Mouse (Mus musculus): ENCODE measurements at regions not wholly inside any gene's neighbourhood (a gene's known extent, or its start where the extent isn't known, plus 50 kb on each side); places are given as distances from the start of the nearest gene placed in this dataset.
"Not testable (repeated sequence)": the region's sequence is repeated elsewhere in the genome, so short reads cannot be mapped to it uniquely, and the experiment has no call there.

DNA sequence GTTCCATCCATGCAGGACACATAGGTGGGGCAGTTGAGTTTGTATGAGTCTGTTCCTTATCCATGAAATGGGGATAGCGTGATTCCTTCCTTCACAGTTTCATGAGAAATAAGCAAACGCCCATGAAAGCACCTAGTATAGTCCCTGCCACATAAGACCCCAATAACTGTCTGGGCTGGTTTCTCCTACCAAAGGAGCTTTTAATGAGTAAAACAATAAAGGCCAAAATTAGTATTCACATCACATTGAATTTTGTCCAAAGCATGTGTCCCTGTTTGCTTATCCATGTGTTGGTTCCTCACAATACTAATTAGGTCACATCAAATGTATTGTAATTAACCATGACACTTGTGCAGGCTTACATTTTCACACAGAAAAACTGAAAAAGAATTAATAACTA is 221.3 kb downstream of the Prdm13 start:
- no peaks in the 10 kb centered on the region for H3K36me3 ChIP-seq (replicated peaks; ENCODE audit: low read length)
- no peaks in the 10 kb centered on the region; the same call in 1 of the 2 replicates for H3K9me3 ChIP-seq
- H3K4me1 ChIP-seq: no peaks in the 10 kb centered on the region
- no peak for TF ChIP-seq FLI1 (IDR thresholded peaks at IDR 0.05; ENCODE audit: low read length)
- no peak for TF ChIP-seq GATA1 (IDR thresholded peaks at IDR 0.05; ENCODE audit: borderline replicate concordance, low read length)
- no peak overlapping the region for H3K4me3 ChIP-seq (replicated peaks)
- H3K27me3 ChIP-seq (replicated peaks): no peaks in the 10 kb centered on the region

DNA sequence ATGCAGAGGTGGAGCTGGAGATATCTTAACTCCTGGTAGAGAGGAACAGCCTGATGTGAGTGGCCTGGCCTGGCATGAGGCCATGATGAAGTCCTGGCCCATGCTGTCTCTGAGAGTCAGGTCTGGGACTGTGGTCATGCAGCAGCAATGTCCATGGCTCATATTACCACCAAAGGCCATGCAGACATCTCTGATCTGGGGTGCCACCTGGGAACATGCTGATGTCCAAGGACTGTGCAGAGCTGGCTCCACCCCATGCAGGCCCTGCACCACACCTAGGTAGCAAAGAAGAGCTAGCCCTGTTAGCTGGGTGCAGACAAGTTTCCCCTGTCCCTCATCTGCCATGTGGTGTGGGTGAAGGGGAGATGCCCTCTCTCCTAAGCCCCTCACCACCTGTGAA is 244.5 kb downstream of the Prdm13 start:
- Histone ChIP-seq H3K4me1 (no peaks in the 10 kb centered on the region), H3K27me3 (replicated peaks) (no peaks in the 10 kb centered on the region), H3K36me3 (replicated peaks; ENCODE audit: low read length) (no peaks in the 10 kb centered on the region), H3K4me3 (replicated peaks) (peak overlapping the region; percentile 46), H3K9me3 (peaks cover 4% of the 10 kb centered on the region; the same call in 1 of the 2 replicates)
- TF ChIP-seq FLI1 (IDR thresholded peaks at IDR 0.05; ENCODE audit: low read length) (no peak), GATA1 (IDR thresholded peaks at IDR 0.05; ENCODE audit: borderline replicate concordance, low read length) (no peak)

DNA sequence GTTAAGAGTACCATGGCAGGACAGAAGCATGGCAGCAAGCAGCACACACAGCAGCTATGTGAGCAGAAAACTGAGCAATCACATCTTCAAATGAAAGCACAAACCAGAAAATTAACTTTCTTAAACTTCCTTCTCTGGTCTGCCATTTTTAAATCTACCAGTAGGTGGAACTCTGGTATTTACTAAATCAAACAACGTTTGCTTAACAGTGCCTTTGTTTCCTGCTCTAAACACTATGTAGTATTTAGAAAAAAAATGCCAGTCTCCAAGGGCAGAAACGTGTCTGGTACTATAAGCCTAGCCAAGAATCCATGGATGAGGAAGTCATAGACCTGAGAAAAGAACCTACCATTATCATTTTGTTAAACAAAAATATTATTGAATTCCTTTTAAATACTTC is 249.1 kb downstream of the Prdm13 start:
- H3K27me3 ChIP-seq (replicated peaks): no peaks in the 10 kb centered on the region
- H3K4me3 ChIP-seq (replicated peaks): no peak overlapping the region
- no peak for TF ChIP-seq GATA1 (IDR thresholded peaks at IDR 0.05; ENCODE audit: borderline replicate concordance, low read length)
- no peak for TF ChIP-seq FLI1 (IDR thresholded peaks at IDR 0.05; ENCODE audit: low read length)
- H3K36me3 ChIP-seq (replicated peaks; ENCODE audit: low read length): no peaks in the 10 kb centered on the region
- peaks cover 4% of the 10 kb centered on the region; the same call in 1 of the 2 replicates for H3K9me3 ChIP-seq
- H3K4me1 ChIP-seq: no peaks in the 10 kb centered on the region

DNA sequence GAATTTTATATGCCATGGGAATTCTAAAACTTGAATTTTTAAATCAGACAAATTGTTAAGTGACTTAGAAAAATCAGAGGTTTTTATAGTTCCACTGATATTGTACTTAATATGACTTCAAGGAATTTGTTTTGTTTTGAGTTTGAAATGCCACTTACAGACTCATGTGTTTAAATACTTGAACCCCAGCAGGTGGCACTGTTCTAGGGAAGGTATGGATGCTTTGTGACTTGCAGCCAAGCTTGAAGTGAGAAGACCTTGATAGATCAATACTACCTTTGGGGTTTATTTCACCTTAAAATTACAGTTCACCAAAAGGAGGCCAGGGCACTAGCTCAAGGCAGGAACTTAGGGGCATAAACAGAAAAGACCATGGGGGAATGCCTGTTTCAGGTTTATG is 277.9 kb downstream of the Prdm13 start:
- TF ChIP-seq FLI1 (IDR thresholded peaks at IDR 0.05; ENCODE audit: low read length) (no peak), GATA1 (IDR thresholded peaks at IDR 0.05; ENCODE audit: borderline replicate concordance, low read length) (no peak)
- no peaks in the 10 kb centered on the region for H3K27me3 ChIP-seq (replicated peaks)

DNA sequence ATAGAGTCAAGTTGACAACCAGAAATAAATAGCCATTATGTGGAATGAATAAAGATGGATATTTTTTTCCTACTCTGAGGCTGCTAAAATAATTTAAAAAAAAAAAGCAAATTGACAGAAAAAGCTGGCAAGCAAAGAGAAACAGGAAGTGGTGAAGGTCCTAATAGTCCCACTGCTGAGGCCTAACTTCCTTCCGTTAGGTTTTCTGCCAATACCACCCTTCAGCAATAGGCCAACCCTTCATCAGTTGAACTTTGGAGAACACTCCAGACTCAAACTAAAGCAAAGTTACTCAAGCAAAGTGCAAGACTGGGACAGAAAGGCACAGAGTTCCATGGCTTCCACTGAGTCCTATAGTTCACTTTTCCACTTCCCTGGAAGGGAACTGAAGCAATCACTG is 316.4 kb downstream of the Prdm13 start:
- no peaks in the 10 kb centered on the region for H3K4me1 ChIP-seq
- no peak overlapping the region for H3K4me3 ChIP-seq (replicated peaks)
- H3K27me3 ChIP-seq (replicated peaks): no peaks in the 10 kb centered on the region
- no peaks in the 10 kb centered on the region for H3K9me3 ChIP-seq
- H3K36me3 ChIP-seq (replicated peaks; ENCODE audit: low read length): no peaks in the 10 kb centered on the region
- TF ChIP-seq FLI1 (IDR thresholded peaks at IDR 0.05; ENCODE audit: low read length) (no peak), GATA1 (IDR thresholded peaks at IDR 0.05; ENCODE audit: borderline replicate concordance, low read length) (no peak)

More for the DNA sequence above, 277.9 kb downstream of the Prdm13 start:
- H3K9me3 ChIP-seq: no peaks in the 10 kb centered on the region
- no peaks in the 10 kb centered on the region for H3K36me3 ChIP-seq (replicated peaks; ENCODE audit: low read length)
- no peaks in the 10 kb centered on the region for H3K4me1 ChIP-seq
- no peak overlapping the region for H3K4me3 ChIP-seq (replicated peaks)

DNA sequence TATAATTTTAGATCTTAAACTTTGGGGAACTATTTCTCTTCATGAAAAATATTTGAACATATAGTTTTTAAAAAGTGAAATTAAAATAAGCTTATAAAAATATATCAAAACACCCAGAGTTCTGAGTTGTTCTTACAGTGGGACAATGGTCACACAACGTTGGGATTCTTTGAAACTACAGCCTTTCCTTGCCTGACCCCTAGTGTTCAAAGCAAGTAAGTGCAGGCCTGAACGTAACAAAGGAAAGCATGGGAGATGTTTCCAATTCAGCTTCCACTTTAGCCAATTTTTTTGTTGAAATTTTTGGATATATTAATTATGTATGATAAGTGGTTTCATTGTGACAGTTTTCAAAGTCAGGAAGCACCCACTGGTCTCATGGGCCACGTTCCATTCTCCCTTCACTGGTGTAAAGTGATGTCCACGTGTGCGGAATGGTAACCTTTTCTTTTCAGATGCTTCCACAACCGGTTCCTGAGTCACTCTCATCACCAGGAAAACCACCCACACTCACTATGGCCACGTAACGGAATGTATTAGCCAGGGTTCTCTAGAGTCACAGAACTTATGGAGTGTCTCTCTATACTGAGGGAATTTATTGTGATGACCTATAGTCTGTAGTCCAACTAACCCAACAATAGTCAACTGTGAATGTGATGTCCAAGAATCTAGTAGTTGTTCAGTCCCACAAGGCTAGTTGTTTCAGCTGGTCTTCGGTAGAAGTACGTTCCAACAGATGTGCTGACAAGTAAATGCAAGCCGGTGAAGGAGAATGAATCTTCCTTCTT is 317.3 kb downstream of the Prdm13 start:
- TF ChIP-seq GATA1 (IDR thresholded peaks at IDR 0.05; ENCODE audit: borderline replicate concordance, low read length) (no peak), FLI1 (IDR thresholded peaks at IDR 0.05; ENCODE audit: low read length) (no peak)
- Histone ChIP-seq H3K36me3 (replicated peaks; ENCODE audit: low read length) (no peaks in the 10 kb centered on the region), H3K27me3 (replicated peaks) (no peaks in the 10 kb centered on the region), H3K4me1 (no peaks in the 10 kb centered on the region), H3K4me3 (replicated peaks) (no peak overlapping the region), H3K9me3 (no peaks in the 10 kb centered on the region)

DNA sequence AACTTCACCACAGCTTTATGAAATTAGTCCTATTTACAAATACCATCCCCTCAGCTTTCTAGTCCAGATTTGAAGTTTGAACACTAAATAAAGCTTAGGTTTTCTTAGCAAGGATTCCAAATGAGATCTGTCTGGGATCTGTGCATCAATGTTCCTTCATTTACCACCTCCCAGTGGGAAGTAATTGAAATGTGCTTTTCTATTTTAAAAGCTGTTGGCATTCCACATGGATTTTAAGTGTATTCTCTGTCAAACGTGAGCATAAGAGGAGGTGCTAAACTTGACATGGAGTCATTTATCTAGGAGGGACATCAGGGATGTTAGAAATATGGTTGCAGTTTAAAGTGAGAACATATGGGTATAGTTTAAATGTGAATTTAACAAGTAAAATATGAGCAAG is 364.0 kb downstream of the Prdm13 start:
- Histone ChIP-seq H3K9me3 (0 out of 2 replicates have a peak, but pooled peaks cover 4% of the 10 kb centered on the region), H3K4me3 (replicated peaks) (no peak overlapping the region), H3K4me1 (no peaks in the 10 kb centered on the region), H3K27me3 (replicated peaks) (no peaks in the 10 kb centered on the region), H3K36me3 (replicated peaks; ENCODE audit: low read length) (no peaks in the 10 kb centered on the region)
- TF ChIP-seq FLI1 (IDR thresholded peaks at IDR 0.05; ENCODE audit: low read length) (no peak), GATA1 (IDR thresholded peaks at IDR 0.05; ENCODE audit: borderline replicate concordance, low read length) (no peak)

DNA sequence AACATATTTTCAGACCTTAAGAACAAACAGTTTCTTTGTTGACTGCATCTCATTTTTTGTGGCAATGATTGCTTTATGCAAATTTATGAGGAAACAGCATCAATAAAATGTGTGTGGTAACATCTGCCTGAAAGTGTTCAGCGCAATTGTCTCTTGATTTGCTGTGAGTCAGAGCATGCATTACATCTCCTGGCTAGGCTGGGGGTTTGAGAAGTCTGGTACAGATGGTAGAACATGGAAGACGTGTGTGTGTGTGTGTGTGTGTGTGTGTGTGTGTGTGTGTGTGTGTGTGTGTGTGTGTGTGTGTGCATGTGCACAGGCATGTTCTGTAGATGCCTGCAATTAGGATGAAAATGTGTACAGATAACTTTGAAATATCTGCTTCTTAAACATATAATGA is 376.5 kb downstream of the Prdm13 start:
- H3K27me3 ChIP-seq (replicated peaks); H3K4me1 ChIP-seq; H3K4me3 ChIP-seq (replicated peaks); H3K9me3 ChIP-seq; H3K36me3 ChIP-seq (replicated peaks; ENCODE audit: low read length): not testable (repeated sequence)

DNA sequence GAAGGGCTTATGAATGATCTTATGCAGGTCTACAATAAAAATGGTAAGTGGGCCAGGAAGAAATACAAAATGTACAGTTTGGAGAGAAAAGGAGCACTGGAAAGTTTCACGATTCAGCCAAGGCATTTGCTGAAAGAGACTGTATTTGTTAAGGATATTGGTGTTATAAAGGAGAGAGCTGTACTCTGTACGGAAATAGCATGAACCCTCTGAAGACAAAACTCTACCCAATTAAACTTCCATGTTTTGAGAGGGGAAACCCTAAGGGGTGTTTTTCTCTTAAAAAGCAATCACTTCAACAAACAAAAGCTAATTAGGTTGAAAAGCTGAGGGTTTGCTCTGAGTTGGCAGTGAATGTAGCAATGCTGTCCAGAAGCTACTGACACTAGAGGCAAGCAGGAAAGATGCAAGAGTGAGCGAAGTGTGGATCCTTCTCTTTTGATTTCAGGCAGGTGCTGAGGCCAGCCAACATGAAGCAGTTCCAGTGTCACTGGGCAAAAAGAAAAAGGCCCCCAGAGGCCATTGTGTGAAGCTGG is 378.2 kb downstream of the Prdm13 start:
- Histone ChIP-seq H3K4me3 (replicated peaks) (no peak overlapping the region), H3K4me1 (no peaks in the 10 kb centered on the region), H3K27me3 (replicated peaks) (no peaks in the 10 kb centered on the region), H3K36me3 (replicated peaks; ENCODE audit: low read length) (no peaks in the 10 kb centered on the region), H3K9me3 (peaks cover 3% of the 10 kb centered on the region; the same call in 1 of the 2 replicates)
- TF ChIP-seq FLI1 (IDR thresholded peaks at IDR 0.05; ENCODE audit: low read length) (no peak), GATA1 (IDR thresholded peaks at IDR 0.05; ENCODE audit: borderline replicate concordance, low read length) (no peak)

DNA sequence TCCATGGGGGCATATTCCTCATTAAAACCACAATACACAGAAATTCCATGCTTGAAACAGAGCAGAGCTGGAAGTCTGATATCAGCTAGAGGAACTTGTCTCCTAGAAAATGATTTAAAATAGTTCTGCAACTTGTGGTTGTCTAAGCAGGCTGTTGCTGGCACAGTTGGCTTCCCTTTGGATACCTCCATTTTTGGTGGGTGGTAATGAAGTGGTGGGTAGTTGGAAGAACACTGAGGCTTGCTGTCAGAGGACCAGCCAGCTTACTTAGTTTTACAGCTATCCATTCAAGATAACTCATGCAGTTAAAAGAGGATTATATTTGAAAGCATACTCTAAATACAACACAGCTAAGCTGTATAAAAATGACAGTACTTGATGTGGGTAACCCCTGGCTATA is 385.6 kb downstream of the Prdm13 start:
- Histone ChIP-seq H3K4me1 (no peaks in the 10 kb centered on the region), H3K4me3 (replicated peaks) (no peak overlapping the region), H3K9me3 (no peaks in the 10 kb centered on the region)

More for the DNA sequence above, 385.6 kb downstream of the Prdm13 start:
- Histone ChIP-seq H3K27me3 (replicated peaks) (no peaks in the 10 kb centered on the region), H3K36me3 (replicated peaks; ENCODE audit: low read length) (no peaks in the 10 kb centered on the region)
- no peak for TF ChIP-seq FLI1 (IDR thresholded peaks at IDR 0.05; ENCODE audit: low read length)
- TF ChIP-seq GATA1 (IDR thresholded peaks at IDR 0.05; ENCODE audit: borderline replicate concordance, low read length): no peak
